Mouse (Mus musculus): Measurements from ENCODE around the gene Lkaaear1.

DNA sequence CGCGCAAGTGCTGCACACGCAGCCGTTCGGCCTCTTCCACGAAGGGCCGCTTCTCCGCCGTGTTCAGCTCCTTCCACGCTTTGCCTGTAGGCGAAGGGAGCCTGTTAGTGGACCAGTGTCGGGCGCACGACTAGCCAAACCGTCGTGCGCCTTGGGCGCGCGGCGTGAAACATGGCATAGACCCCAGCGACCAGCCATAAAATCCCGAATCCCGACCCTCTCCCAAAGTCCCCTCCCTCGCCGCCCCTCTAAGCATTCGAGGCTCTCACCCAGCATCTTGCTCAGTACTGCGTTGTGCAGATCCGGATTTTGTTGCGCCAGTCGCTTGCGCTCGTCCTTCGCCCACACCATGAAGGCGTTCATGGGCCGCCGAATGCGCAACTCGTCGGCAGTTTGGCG, 27.3 kb downstream of the Lkaaear1 start:
- TF ChIP-seq CTCF (IDR thresholded peaks at IDR 0.05; ENCODE audit: low read depth, low read length) (no peak), POLR2A (IDR thresholded peaks at IDR 0.05; ENCODE audit: extremely low read depth, insufficient read depth, low read length) (no peak)
